Mouse (Mus musculus): ENCODE measurements at regions not wholly inside any gene's neighbourhood (a gene's known extent, or its start where the extent isn't known, plus 50 kb on each side); places are given as distances from the start of the nearest gene placed in this dataset.

DNA sequence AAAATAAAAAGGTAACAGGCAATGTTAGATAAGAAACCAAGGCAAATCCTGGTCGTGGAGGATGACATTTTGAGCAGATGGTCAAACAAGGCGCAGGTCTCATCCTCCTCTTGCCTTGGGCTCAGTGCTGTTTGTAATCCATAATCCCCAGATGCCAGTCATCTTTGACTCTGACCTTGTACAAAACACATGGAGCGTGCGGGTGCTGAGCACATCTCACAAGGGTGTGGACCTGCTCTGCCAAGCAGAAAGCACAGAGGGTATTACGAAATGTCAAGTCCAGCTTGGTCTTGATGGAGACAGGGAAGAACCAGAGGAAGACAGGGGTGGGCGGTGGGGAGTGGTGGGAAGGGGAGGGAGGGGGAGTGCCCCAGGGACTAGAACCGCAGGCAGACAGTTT is 116.9 kb upstream of the Auts2 start:
- Histone ChIP-seq H3K36me3 (no peaks in the 10 kb centered on the region), H3K27me3 (no peaks in the 10 kb centered on the region), H3K4me2 (no peak overlapping the region), H3K4me3 (no peak overlapping the region), H3K9me3 (peaks cover 8% of the 10 kb centered on the region; the same call in 1 of the 2 replicates), H3K4me1 (replicated peaks) (no peaks in the 10 kb centered on the region), H3K9ac (no peak overlapping the region), H3K27ac (no peak overlapping the region)
- no peak for ATAC-seq (ENCODE audit: low FRiP score)
- 78% methylated on average over 7 of the region's 7 CpGs for WGBS

DNA sequence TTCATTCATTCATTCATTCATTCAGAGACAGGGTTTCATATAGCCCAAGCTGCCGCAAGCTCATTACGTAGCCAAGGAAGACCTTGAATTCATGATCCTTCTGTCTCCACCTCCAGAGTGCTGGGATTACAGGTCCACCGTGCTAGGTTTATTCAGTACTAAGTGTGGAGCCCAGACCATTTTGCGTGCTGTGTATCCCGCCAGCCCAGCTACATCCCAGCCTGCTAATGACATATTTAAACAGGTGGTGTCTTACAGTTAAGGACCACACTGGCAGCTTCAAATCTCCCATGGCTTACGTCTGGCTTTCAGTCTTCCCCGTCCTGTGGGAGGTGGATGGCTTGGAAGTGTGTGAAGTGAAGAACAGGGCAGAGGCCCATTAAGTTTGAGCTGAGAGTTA is 111.2 kb upstream of the Auts2 start:
- Histone ChIP-seq H3K9ac (no peak overlapping the region), H3K9me3 (peaks cover 8% of the 10 kb centered on the region; the same call in 1 of the 2 replicates), H3K4me3 (no peak overlapping the region), H3K36me3 (no peaks in the 10 kb centered on the region), H3K4me1 (replicated peaks) (peaks cover 3% of the 10 kb centered on the region; the same call in 1 of the 2 replicates), H3K27ac (no peak overlapping the region), H3K27me3 (no peaks in the 10 kb centered on the region), H3K4me2 (no peak overlapping the region)
- WGBS: 86% methylated on average over 7 of the region's 7 CpGs
- ATAC-seq (ENCODE audit: low FRiP score): no peak

DNA sequence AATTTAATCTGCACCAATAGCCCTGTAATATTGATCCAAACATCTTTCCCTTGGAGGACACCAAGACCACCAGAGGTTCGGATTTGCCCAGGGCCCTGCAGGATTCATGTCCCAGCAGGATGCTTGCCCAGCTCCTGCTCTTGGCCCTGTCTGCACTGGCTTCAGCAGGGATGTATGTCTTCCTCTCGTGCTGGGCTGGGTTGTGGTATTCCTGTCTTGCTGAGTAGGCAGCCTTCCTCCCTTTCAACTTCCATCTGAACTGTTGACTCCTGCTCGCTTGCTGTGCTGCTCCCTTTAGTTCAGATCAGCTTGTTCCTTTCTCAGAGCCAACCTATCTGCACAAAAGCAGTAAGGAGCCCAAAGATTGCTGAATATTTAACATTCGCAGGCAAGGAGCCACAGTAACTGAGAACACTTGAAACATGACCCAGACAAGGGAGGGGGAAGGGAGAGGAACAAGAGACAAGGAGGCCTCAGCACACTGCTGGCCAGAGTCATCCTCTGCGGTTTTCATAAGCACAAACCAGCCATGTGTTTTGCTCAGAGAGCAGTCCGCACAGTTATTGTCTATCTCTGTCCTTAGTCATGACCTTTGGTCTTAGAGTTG is 110.7 kb upstream of the Auts2 start:
- Histone ChIP-seq H3K4me3 (no peak overlapping the region), H3K27ac (no peak overlapping the region), H3K27me3 (no peaks in the 10 kb centered on the region), H3K4me2 (no peak overlapping the region), H3K36me3 (no peaks in the 10 kb centered on the region), H3K4me1 (replicated peaks) (peaks cover 3% of the 10 kb centered on the region; the same call in 1 of the 2 replicates), H3K9ac (no peak overlapping the region), H3K9me3 (peaks cover 8% of the 10 kb centered on the region; the same call in 1 of the 2 replicates)
- ATAC-seq (ENCODE audit: low FRiP score): no peak
- WGBS: 32% methylated on average over 6 of the region's 6 CpGs

DNA sequence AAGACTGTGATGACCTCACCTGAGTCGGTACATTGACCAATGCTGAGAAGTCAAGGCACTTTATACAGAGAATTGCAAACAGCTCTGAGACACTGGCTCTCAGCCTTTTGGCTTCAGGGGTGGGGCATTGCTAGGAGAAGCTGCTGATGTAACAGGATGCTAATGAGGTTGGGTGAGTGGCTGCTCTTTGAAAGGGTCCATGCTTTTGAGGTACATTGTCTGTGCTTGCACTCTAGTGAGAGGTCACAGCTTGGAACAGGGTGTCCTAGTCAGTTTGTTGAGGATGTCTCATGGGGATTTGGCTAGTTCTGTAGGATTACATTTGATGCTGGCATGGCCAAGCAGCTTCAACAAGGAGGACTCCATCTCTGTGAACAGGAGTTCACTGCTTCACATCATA is 109.1 kb upstream of the Auts2 start:
- Histone ChIP-seq H3K9me3 (no peaks in the 10 kb centered on the region), H3K9ac (no peak overlapping the region), H3K27me3 (no peaks in the 10 kb centered on the region), H3K36me3 (no peaks in the 10 kb centered on the region), H3K4me2 (no peak overlapping the region), H3K4me3 (no peak overlapping the region), H3K4me1 (replicated peaks) (peaks cover 3% of the 10 kb centered on the region), H3K27ac (no peak overlapping the region)
- no peak for ATAC-seq (ENCODE audit: low FRiP score)
- WGBS: 52% methylated on average over 1 of the region's 1 CpGs

DNA sequence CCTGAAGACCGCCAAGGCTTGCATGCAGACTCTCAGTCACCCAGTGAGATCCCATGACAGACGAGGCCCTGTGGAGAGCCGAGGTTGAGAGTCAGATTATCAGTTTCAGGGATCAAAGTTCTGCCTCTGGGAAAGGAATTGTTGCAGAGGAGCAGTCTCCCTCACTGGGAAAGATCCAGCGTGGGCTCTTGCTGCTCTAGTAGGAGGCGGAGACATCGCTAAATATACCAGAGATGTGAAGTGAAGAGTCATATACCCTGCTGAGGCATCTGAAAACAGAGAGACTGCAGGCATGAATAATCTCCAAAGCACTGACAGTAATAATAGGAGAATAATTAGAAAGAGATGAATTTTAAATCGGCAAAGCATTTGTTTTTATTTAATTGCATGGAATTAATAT is 106.6 kb upstream of the Auts2 start:
- H3K36me3 ChIP-seq: no peaks in the 10 kb centered on the region
- ATAC-seq (ENCODE audit: low FRiP score): no peak
- H3K4me3 ChIP-seq: no peak overlapping the region
- H3K27me3 ChIP-seq: no peaks in the 10 kb centered on the region
- no peak overlapping the region for H3K27ac ChIP-seq
- H3K4me2 ChIP-seq: no peak overlapping the region
- 69% methylated on average over 7 of the region's 7 CpGs for WGBS
- no peaks in the 10 kb centered on the region for H3K9me3 ChIP-seq
- H3K9ac ChIP-seq: no peak overlapping the region
- H3K4me1 ChIP-seq (replicated peaks): peaks cover 3% of the 10 kb centered on the region

DNA sequence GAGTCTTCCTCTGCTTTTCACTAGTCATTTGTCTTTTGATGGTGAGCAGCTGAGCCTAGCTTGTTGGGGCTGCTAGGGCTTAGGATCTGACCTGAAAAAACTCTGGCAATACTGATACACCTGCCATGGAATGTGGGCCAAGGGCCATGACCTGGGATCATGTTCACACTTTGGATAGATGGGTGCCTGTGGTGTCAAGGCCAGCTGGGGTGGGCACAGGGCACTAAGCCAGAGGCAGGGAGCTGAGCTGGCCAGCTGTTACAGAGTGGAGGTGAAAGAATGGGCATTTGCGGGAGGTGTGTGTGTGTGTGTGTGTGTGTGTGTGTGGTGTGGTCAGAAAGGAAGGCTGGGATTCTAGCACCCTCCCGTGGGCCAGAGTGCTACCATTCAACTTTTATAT is 105.6 kb upstream of the Auts2 start:
- no peak overlapping the region for H3K4me2 ChIP-seq
- WGBS: 56% methylated on average over 2 of the region's 2 CpGs
- H3K4me1 ChIP-seq (replicated peaks): peaks cover 3% of the 10 kb centered on the region
- H3K36me3 ChIP-seq: no peaks in the 10 kb centered on the region
- no peak overlapping the region for H3K9ac ChIP-seq
- no peak overlapping the region for H3K4me3 ChIP-seq
- ATAC-seq (ENCODE audit: low FRiP score): no peak
- no peak overlapping the region for H3K27ac ChIP-seq
- H3K27me3 ChIP-seq: no peaks in the 10 kb centered on the region
- H3K9me3 ChIP-seq: no peaks in the 10 kb centered on the region

DNA sequence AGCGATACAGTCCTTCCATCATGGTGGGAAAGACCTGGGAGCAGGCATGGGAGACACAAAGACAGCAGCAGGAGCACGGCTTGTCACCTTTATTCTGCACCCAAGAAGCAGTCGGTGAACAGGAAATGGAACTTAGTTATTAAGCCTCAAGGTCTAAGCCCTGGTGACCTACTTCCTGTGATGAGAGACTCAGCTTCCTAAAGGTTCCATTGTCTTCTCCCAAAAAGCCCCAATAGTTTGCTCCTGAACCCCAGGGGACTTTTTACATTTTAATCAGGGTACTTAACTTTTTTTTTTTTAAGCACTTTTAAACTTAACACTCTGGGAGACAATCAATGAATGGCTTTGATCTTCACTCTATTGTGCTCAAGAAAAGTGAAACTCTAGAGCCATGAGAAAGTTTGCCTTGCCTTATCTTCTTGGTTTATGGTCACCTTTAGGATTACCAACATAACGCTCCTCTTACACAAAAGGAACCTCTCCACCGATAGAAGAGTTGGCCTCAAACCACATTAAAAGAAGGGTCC is 101.6 kb upstream of the Auts2 start:
- WGBS: 78% methylated on average over 5 of the region's 5 CpGs
- H3K9me3 ChIP-seq: no peaks in the 10 kb centered on the region
- ATAC-seq (ENCODE audit: low FRiP score): no peak
- H3K4me2 ChIP-seq: no peak overlapping the region
- H3K4me3 ChIP-seq: no peak overlapping the region
- no peaks in the 10 kb centered on the region for H3K36me3 ChIP-seq
- H3K9ac ChIP-seq: no peak overlapping the region
- no peaks in the 10 kb centered on the region; the same call in 1 of the 2 replicates for H3K4me1 ChIP-seq (replicated peaks)
- H3K27ac ChIP-seq: no peak overlapping the region
- H3K27me3 ChIP-seq: no peaks in the 10 kb centered on the region

DNA sequence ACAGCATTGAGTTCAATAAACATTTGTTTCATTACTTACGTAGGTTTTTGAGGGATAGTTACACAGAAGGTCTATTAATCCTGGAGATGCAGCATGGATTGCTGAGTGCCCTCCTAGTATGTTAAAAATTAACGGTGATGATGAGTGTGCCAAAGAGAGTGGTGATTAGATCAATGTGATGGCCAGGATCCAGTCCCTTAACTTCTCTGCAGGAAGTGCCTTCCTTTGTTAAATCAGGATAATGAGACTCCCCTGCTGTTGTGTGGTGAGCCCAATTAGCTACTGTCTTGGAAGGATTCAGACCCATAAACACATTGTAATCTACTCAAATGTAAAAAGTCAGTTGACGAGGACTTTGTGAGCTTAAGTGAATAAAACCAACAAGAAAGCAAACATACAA is 100.1 kb upstream of the Auts2 start:
- Histone ChIP-seq H3K27me3 (no peaks in the 10 kb centered on the region), H3K27ac (no peak overlapping the region), H3K4me3 (no peak overlapping the region), H3K9ac (no peak overlapping the region), H3K9me3 (no peaks in the 10 kb centered on the region), H3K4me1 (replicated peaks) (no peaks in the 10 kb centered on the region; the same call in 1 of the 2 replicates), H3K4me2 (no peak overlapping the region), H3K36me3 (no peaks in the 10 kb centered on the region)
- 53% methylated on average over 3 of the region's 3 CpGs for WGBS
- no peak for ATAC-seq (ENCODE audit: low FRiP score)

DNA sequence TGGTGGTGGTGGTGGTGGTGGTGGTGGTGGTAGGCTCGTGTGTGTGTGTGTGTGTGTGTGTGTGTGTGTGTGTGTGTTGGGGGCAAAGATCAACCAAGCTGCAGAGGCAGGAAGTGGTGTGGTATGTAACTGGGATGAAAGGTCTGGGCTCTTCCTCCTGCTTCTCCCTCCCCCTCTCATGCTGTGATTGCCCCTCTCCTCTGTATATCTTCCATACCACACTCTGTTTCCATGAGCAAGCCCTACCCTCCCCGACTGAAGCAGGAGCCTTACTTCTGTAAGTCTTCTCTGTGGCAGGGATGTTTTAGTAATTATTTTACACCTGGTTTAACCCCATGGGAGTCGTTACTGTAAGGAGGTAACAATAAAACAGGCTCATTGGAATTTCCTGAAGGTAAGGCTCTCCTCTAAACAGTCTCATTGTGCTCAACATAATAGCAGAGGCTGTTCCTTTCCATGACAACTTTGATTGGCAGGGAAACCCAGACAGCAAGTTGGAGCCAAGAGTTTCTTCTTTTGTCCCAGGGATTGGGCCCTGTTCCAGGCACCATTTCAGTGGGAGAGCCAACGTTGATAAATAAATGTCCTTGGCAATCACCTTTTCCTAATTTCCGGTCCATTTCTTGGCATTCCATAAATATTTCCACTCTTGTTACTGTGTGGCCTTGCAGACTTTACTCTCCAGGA is 90.2 kb upstream of the Auts2 start:
- Histone ChIP-seq H3K4me2 (no peak overlapping the region), H3K27me3 (no peaks in the 10 kb centered on the region), H3K9ac (no peak overlapping the region), H3K36me3 (no peaks in the 10 kb centered on the region), H3K9me3 (peaks cover 3% of the 10 kb centered on the region; the same call in 1 of the 2 replicates), H3K4me1 (replicated peaks) (no peaks in the 10 kb centered on the region; the same call in 1 of the 2 replicates), H3K27ac (no peak overlapping the region), H3K4me3 (no peak overlapping the region)
- WGBS: 51% methylated on average over 5 of the region's 5 CpGs
- ATAC-seq (ENCODE audit: low FRiP score): no peak

DNA sequence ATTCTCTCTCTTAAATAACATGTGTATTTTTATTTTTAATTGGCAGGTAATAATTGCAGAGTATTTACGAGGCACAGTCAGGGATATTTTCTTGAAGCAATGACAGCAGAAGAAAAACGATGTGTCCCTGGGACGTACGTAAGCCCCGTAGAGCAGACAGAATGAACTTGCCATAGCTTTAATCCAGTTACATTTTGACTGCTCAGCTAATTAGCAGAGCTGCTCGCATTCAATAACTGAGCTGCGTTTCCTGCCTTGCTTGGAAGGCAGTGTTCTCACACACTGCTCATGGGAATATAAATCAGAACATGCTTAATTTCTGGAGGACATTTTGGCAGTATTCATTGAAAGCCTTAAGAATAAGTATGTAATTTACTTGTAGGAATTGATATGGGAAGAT is 78.6 kb upstream of the Auts2 start:
- H3K27ac ChIP-seq: no peak overlapping the region
- H3K9ac ChIP-seq: no peak overlapping the region
- no peaks in the 10 kb centered on the region for H3K27me3 ChIP-seq
- WGBS: 44% methylated on average over 7 of the region's 7 CpGs
- H3K9me3 ChIP-seq: 0 out of 2 replicates have a peak, but pooled peaks cover 2% of the 10 kb centered on the region
- H3K4me3 ChIP-seq: no peak overlapping the region
- no peak for ATAC-seq (ENCODE audit: low FRiP score)
- H3K36me3 ChIP-seq: no peaks in the 10 kb centered on the region
- H3K4me2 ChIP-seq: no peak overlapping the region
- H3K4me1 ChIP-seq (replicated peaks): peaks cover 6% of the 10 kb centered on the region; the same call in 1 of the 2 replicates

DNA sequence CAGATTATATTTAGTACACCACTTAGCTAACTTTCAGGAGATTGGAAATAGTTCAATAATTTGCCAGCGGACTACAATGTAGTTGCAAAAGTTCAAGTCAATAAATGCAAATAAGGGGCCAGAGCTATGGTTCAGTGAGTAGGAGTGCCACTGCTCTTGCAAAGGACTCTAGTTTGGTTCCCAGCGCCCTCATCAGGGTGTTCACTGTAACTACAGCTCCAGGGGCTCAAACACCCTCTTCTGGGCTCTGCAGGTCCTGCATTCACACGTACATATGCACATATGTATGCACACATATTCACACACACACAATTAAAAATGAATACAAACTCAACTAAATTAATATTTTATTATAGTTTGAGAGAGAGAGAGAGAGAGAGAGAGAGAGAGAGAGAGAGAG is 74.1 kb upstream of the Auts2 start:
- no peak for ATAC-seq (ENCODE audit: low FRiP score)
- no peak overlapping the region for H3K4me2 ChIP-seq
- no peaks in the 10 kb centered on the region for H3K27me3 ChIP-seq
- H3K27ac ChIP-seq: no peak overlapping the region
- peaks cover 12% of the 10 kb centered on the region; the same call in 1 of the 2 replicates for H3K4me1 ChIP-seq (replicated peaks)
- 69% methylated on average over 3 of the region's 3 CpGs for WGBS
- no peaks in the 10 kb centered on the region for H3K36me3 ChIP-seq
- no peak overlapping the region for H3K4me3 ChIP-seq
- H3K9me3 ChIP-seq: 0 out of 2 replicates have a peak, but pooled peaks cover 4% of the 10 kb centered on the region
- no peak overlapping the region for H3K9ac ChIP-seq

DNA sequence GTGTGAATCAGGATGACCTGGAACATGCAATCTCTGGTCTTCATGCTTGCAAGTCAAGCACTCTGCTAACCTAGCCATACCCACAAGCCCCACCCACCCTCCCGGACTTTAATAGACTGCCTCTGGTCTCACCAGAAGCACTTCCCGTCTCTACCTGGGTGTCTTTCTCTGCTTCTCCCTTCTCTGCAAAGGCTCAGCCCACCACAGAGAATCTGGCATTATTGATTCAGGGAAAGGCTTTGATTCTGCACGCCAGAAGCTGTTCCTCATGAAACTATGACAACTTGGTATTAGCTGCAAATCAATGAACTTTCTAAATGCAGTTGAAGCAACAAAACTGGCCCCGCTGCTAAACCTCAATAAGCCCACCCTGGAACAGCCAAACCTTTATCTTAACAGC is 66.1 kb upstream of the Auts2 start:
- no peak overlapping the region for H3K27ac ChIP-seq
- WGBS: 55% methylated on average over 4 of the region's 4 CpGs
- H3K9me3 ChIP-seq: no peaks in the 10 kb centered on the region
- peaks cover 7% of the 10 kb centered on the region; the same call in 1 of the 2 replicates for H3K4me1 ChIP-seq (replicated peaks)
- no peak overlapping the region for H3K4me2 ChIP-seq
- no peak for ATAC-seq (ENCODE audit: low FRiP score)
- H3K27me3 ChIP-seq: 0 out of 2 replicates have a peak, but pooled peaks cover 7% of the 10 kb centered on the region
- no peaks in the 10 kb centered on the region for H3K36me3 ChIP-seq
- no peak overlapping the region for H3K4me3 ChIP-seq
- no peak overlapping the region for H3K9ac ChIP-seq

DNA sequence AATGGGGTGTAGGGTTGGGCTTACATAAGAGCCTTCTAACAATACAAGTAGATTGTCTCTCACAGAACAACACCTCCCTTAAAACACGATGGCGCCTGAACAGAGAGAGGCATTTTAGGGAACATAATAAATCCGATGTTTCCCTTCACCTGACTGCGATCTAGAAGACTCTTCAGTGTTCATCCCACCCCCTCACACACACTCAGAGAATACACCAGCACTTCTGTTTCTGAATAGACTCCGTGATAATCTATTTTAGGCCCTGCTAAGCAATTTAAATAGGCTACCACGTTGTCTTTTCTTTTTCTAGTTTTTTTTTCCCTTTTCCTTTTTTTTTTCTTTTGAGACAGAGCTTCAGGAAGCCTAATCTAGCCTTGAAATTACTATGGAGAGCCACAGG is 63.1 kb upstream of the Auts2 start:
- H3K4me3 ChIP-seq: no peak overlapping the region
- ATAC-seq (ENCODE audit: low FRiP score): no peak
- no peaks in the 10 kb centered on the region for H3K36me3 ChIP-seq
- no peak overlapping the region for H3K4me2 ChIP-seq
- no peaks in the 10 kb centered on the region for H3K4me1 ChIP-seq (replicated peaks)
- H3K9ac ChIP-seq: no peak overlapping the region
- H3K9me3 ChIP-seq: no peaks in the 10 kb centered on the region
- WGBS: 42% methylated on average over 6 of the region's 6 CpGs
- H3K27ac ChIP-seq: no peak overlapping the region
- H3K27me3 ChIP-seq: 0 out of 2 replicates have a peak, but pooled peaks cover 6% of the 10 kb centered on the region

Data from hindbrain, embryonic 13.5 days (tissue).